In genomic region chr2:75707420-75707819, GRCm38 (mm10) we compare ENCODE assay signal across 21 mouse cellular contexts. TPM values are rescaled to one million over a fixed set of nuclear protein-coding genes. Genes with fewer than 3 reads are reported as not detected.
A peak's percentile ranks its signal among the peaks of the same experiment; 100 is the strongest.
DNase-seq lines count a peak whose midpoint lies in the region; ATAC-seq and TF ChIP-seq lines count a peak whose summit lies in the region.
"Had no signal": no experiment of that assay in that cellular context is flagged by ENCODE, and none has a peak within 500 bp of the region (broad histone marks: within the 10 kb centered on the region; RNA-seq: fewer than 3 reads in every experiment).

No protein-coding gene starts in this region.

- H3K36me3 ChIP-seq in kidney, adult 2 months (ENCODE audit: control insufficient read depth, insufficient read depth, low read length): no peaks in the 10 kb centered on the region
- 0 out of 2 replicates have a peak, but pooled peaks cover 5% of the 10 kb centered on the region for H3K36me3 ChIP-seq in kidney, embryonic 16.5 days (ENCODE audit: insufficient read depth, low read length)
- peaks cover 0 to 9% of the 10 kb centered on the region in 2 experiments for H3K36me3 ChIP-seq in CH12.LX (replicated peaks in 1 of 2; ENCODE audit: control insufficient read depth in 1 of 2, insufficient read depth in 1 of 2, low read length in 1 of 2)
- H3K36me3 ChIP-seq in liver, postnatal 0 days (replicated peaks; ENCODE audit: insufficient read depth, low read length): no peaks in the 10 kb centered on the region
- no peaks in the 10 kb centered on the region for H3K36me3 ChIP-seq in forebrain, embryonic 13.5 days (ENCODE audit: poor library complexity, severe bottlenecking)

- H3K4me2 ChIP-seq in kidney, embryonic 16.5 days (replicated peaks; ENCODE audit: low read depth, low read length): no peak overlapping the region
- H3K4me2 ChIP-seq in CH12.LX (ENCODE audit: insufficient read depth, low read depth, poor library complexity, severe bottlenecking): no peak overlapping the region
- no peak overlapping the region for H3K4me2 ChIP-seq in liver, postnatal 0 days (ENCODE audit: low read depth, low read length)
- no peak overlapping the region for H3K4me2 ChIP-seq in forebrain, embryonic 13.5 days
- H3K4me2 ChIP-seq: heart, embryonic 15.5 days; lung, embryonic 14.5 days had no signal

- no peak for DNase-seq in kidney, adult 2 months
- DNase-seq in CH12.LX (ENCODE audit: extremely low read depth) (no peak), WW6 (ENCODE audit: low read depth, low spot score) (peak; percentile 31)
- DNase-seq in liver, postnatal 0 days: peak; percentile 59
- no peak for DNase-seq in natural killer cell, adult 2 months (ENCODE audit: low spot score in 2 of 2)
- no peak for DNase-seq in frontal cortex, postnatal 10 days (ENCODE audit: low spot score in 2 of 2)
- DNase-seq: adrenal gland, adult 2 months; cerebellum, adult 11 months; cerebellum, postnatal 36 days; gastrocnemius, adult 2 months; heart, adult 18-20 months; lung, embryonic 14.5 days; lung, postnatal 4 days; midbrain, embryonic 14.5 days; right cerebral cortex, adult 18-20 months had no signal

- TF ChIP-seq RAD21 in CH12.LX (IDR thresholded peaks at IDR 0.05; ENCODE audit: low read depth, low read length): peak; percentile 2; the same call in 1 of the 2 replicates

- H3K9me3 ChIP-seq in kidney, embryonic 16.5 days (ENCODE audit: low read length): peaks cover 5% of the 10 kb centered on the region
- H3K9me3 ChIP-seq in CH12.LX (replicated peaks; ENCODE audit: low read length): peaks cover 8% of the 10 kb centered on the region
- peaks cover 2% of the 10 kb centered on the region; the same call in 1 of the 2 replicates for H3K9me3 ChIP-seq in liver, postnatal 0 days (ENCODE audit: low read length)
- H3K9me3 ChIP-seq in forebrain, embryonic 13.5 days (replicated peaks): peaks cover 4% of the 10 kb centered on the region; the same call in 1 of the 2 replicates
- H3K9me3 ChIP-seq: heart, embryonic 15.5 days had no signal

- no peak overlapping the region for H3K27ac ChIP-seq in kidney, adult 2 months (ENCODE audit: insufficient read depth, low read depth, low read length)
- H3K27ac ChIP-seq in kidney, embryonic 16.5 days (ENCODE audit: low read length): no peak overlapping the region
- no peak overlapping the region for H3K27ac ChIP-seq in CH12.LX (ENCODE audit: insufficient read depth, low read depth)
- H3K27ac ChIP-seq in liver, postnatal 0 days (ENCODE audit: low read depth): no peak overlapping the region
- no peak overlapping the region for H3K27ac ChIP-seq in forebrain, embryonic 13.5 days
- H3K27ac ChIP-seq: gastrocnemius, adult 2 months; heart, embryonic 15.5 days; hindbrain, embryonic 10.5 days; left cerebral cortex, adult 2 months had no signal

- H3K4me1 ChIP-seq in kidney, adult 2 months (ENCODE audit: control insufficient read depth, insufficient read depth, low read length): peaks cover 7% of the 10 kb centered on the region; the same call in 1 of the 2 replicates
- H3K4me1 ChIP-seq in kidney, embryonic 16.5 days (ENCODE audit: insufficient read depth, low read length): peaks cover 28% of the 10 kb centered on the region
- H3K4me1 ChIP-seq in CH12.LX (ENCODE audit: control insufficient read depth in 1 of 2, insufficient read depth in 2 of 2): peaks cover 0 to 25% of the 10 kb centered on the region in 2 experiments; a peak in 3 of 4 replicates
- peaks cover 26% of the 10 kb centered on the region for H3K4me1 ChIP-seq in liver, postnatal 0 days (ENCODE audit: insufficient read depth)
- peaks cover 30% of the 10 kb centered on the region for H3K4me1 ChIP-seq in forebrain, embryonic 13.5 days

- peaks cover 13% of the 10 kb centered on the region for H3K79me2 ChIP-seq in CH12.LX (replicated peaks; ENCODE audit: control insufficient read depth, extremely low read depth, insufficient read depth, poor library complexity, severe bottlenecking)

- H3K4me3 ChIP-seq in kidney, adult 2 months (ENCODE audit: insufficient read depth, low read depth, low read length): no peak overlapping the region
- no peak overlapping the region for H3K4me3 ChIP-seq in kidney, embryonic 16.5 days (ENCODE audit: low read length)
- H3K4me3 ChIP-seq in CH12.LX (replicated peaks in 1 of 3; ENCODE audit: low read depth in 2 of 3, low read length in 2 of 3, poor library complexity in 1 of 3): no peak overlapping the region
- H3K4me3 ChIP-seq in liver, postnatal 0 days (ENCODE audit: low read depth, low read length): no peak overlapping the region
- no peak overlapping the region for H3K4me3 ChIP-seq in forebrain, embryonic 13.5 days
- H3K4me3 ChIP-seq: gastrocnemius, adult 2 months; heart, embryonic 15.5 days; hindbrain, embryonic 10.5 days; left cerebral cortex, adult 2 months had no signal

- TF ChIP-seq EP300 in CH12.LX (IDR thresholded peaks at IDR 0.05; ENCODE audit: low read length): no peak
- peak; percentile 68 for TF ChIP-seq EP300 in liver, postnatal 0 days (IDR thresholded peaks at IDR 0.05; ENCODE audit: low read depth)

- dilution Hi-C loops in CH12.LX (cut with MboI; ENCODE audit: extremely low pct_ligation_motif_present, extremely low pct_unique_long_range_greater_than_20kb, low sequenced_read_pairs): no loop called here

- no peaks in the 10 kb centered on the region for H3K27me3 ChIP-seq in kidney, adult 2 months (replicated peaks; ENCODE audit: control insufficient read depth, insufficient read depth, low read length)
- H3K27me3 ChIP-seq in kidney, embryonic 16.5 days (ENCODE audit: insufficient read depth, low read length): no peaks in the 10 kb centered on the region
- H3K27me3 ChIP-seq in CH12.LX (replicated peaks): no peaks in the 10 kb centered on the region
- no peaks in the 10 kb centered on the region for H3K27me3 ChIP-seq in liver, postnatal 0 days (ENCODE audit: insufficient read depth, low read length)
- no peaks in the 10 kb centered on the region for H3K27me3 ChIP-seq in forebrain, embryonic 13.5 days
- H3K27me3 ChIP-seq: heart, embryonic 15.5 days had no signal

- in situ Hi-C loops in CH12.LX (cut with MboI; ENCODE audit: low pct_ligation_motif_present, low pct_unique_long_range_greater_than_20kb, low sequenced_read_pairs): loop anchor here (10.0 kb wide), 1 partner anchor 57 kb away; no protein-coding TSS in a partner anchor

- 0 out of 2 replicates have a peak, but pooled peaks have one; percentile 16 for TF ChIP-seq CTCF in kidney, adult 2 months (conservative IDR thresholded peaks at IDR 0.05; ENCODE audit: insufficient read depth, insufficient read length, low read depth, low read length)
- no peak for TF ChIP-seq CTCF in CH12.LX (conservative IDR thresholded peaks at IDR 0.05 in 1 of 2, IDR thresholded peaks at IDR 0.05 in 1 of 2; ENCODE audit: low read depth in 2 of 2, low read length in 2 of 2)
- peak; percentile 52 for TF ChIP-seq CTCF in liver, postnatal 0 days (IDR thresholded peaks at IDR 0.05; ENCODE audit: low read depth)

- ATAC-seq in kidney, embryonic 16.5 days (ENCODE audit: low FRiP score, low TSS enrichment): no peak
- no peak for ATAC-seq in liver, postnatal 0 days
- no peak for ATAC-seq in forebrain, embryonic 13.5 days
- ATAC-seq: forebrain, embryonic 14.5 days had no signal

- no peak for TF ChIP-seq POLR2A in kidney, adult 2 months (IDR thresholded peaks at IDR 0.05; ENCODE audit: low read depth, low read length)
- no peak for TF ChIP-seq POLR2A in CH12.LX (IDR thresholded peaks at IDR 0.05; ENCODE audit: low read depth, low read length)

- 14% methylated on average over 1 of the region's 1 CpGs for WGBS in kidney, adult 2 months
- 31% methylated on average over 1 of the region's 1 CpGs for WGBS in kidney, embryonic 16.5 days
- 12% methylated on average over 1 of the region's 1 CpGs for WGBS in liver, postnatal 0 days (ENCODE audit: insufficient replicate concordance)
- WGBS in forebrain, embryonic 13.5 days: 19% methylated on average over 1 of the region's 1 CpGs

- no peak overlapping the region for H3K9ac ChIP-seq in kidney, embryonic 16.5 days (replicated peaks; ENCODE audit: low read length)
- H3K9ac ChIP-seq in CH12.LX (ENCODE audit: insufficient read depth, low read depth): no peak overlapping the region
- H3K9ac ChIP-seq in liver, postnatal 0 days (replicated peaks): 0 out of 2 replicates have a peak overlapping the region, but pooled peaks have one; percentile 6
- H3K9ac ChIP-seq in forebrain, embryonic 13.5 days: no peak overlapping the region
- H3K9ac ChIP-seq: heart, embryonic 15.5 days; lung, embryonic 14.5 days had no signal

TF ChIP-seq in CH12.LX, 34 proteins besides CTCF, POLR2A, EP300 and RAD21:
- TF ChIP-seq E2F4 (IDR thresholded peaks at IDR 0.05; ENCODE audit: insufficient replicate concordance, low read depth, low read length) (no peak), SMC3 (IDR thresholded peaks at IDR 0.05; ENCODE audit: low read depth, low read length) (0 out of 2 replicates have a peak, but pooled peaks have one; percentile 11)
TF ChIP-seq in CH12.LX: peak in this region for 1.

RNA-seq across cellular contexts. Expression of gene Nfe2l2, which starts 3.0 kb away (rescaled TPM):
- polyA plus RNA-seq in kidney, adult 2 months (2012; rRNA removed): 58.0 and 59.5 TPM in 2 replicates
- polyA plus RNA-seq in kidney, embryonic 16.5 days (2015; fragmentation: Nextera tagmentation; extraction: Ambion mirVana): 87.7 and 90.7 TPM in 2 replicates
- total RNA-seq in CH12.LX (2012; rRNA removed) (11.6 and 13.9 TPM in 2 replicates), CH12.LX (2014; rRNA removed) (21.7 and 23.3 TPM in 2 replicates)
- 32.6 and 35.5 TPM in 2 replicates for polyA plus RNA-seq in CH12.LX (2012; ENCODE audit: insufficient read length, low read depth)
- polyA plus RNA-seq in liver, postnatal 0 days (2015; fragmentation: Nextera tagmentation; extraction: Ambion mirVana): 58.7 and 59.4 TPM in 2 replicates
- 15.6 and 15.9 TPM in 2 replicates for polyA plus RNA-seq in forebrain, embryonic 13.5 days (2015; fragmentation: Nextera tagmentation; extraction: Ambion mirVana)

RNA-seq across cellular contexts. Expression of gene Hnrnpa3, which starts 48.4 kb away (rescaled TPM):
- polyA plus RNA-seq in kidney, adult 2 months (2012; rRNA removed): 16.2 and 34.0 TPM in 2 replicates
- polyA plus RNA-seq in kidney, embryonic 16.5 days (2015; fragmentation: Nextera tagmentation; extraction: Ambion mirVana): 281 and 293 TPM in 2 replicates
- 83.1 and 105 TPM in 2 replicates for total RNA-seq in CH12.LX (2012; rRNA removed)
- 229 and 278 TPM in 2 replicates for total RNA-seq in CH12.LX (2014; rRNA removed)
- 373 and 540 TPM in 2 replicates for polyA plus RNA-seq in CH12.LX (2012; ENCODE audit: insufficient read length, low read depth)
- polyA plus RNA-seq in liver, postnatal 0 days (2015; fragmentation: Nextera tagmentation; extraction: Ambion mirVana): 86.9 and 90.7 TPM in 2 replicates
- polyA plus RNA-seq in forebrain, embryonic 13.5 days (2015; fragmentation: Nextera tagmentation; extraction: Ambion mirVana): 354 and 365 TPM in 2 replicates

Comparison
In these comparisons a context has a peak if more than half of its experiments do, and no peak if none do; other contexts are left out.
1. DNase-seq: peak in WW6 (single experiment) and liver, postnatal 0 days (single experiment); none in kidney, adult 2 months (single experiment), CH12.LX (single experiment), natural killer cell, adult 2 months (0 of 2) and frontal cortex, postnatal 10 days (0 of 2).
2. CTCF ChIP-seq: peak in kidney, adult 2 months (single experiment) and liver, postnatal 0 days (single experiment); none in CH12.LX (0 of 2).